Mouse (Mus musculus): ENCODE measurements around the gene Rgs19.

DNA sequence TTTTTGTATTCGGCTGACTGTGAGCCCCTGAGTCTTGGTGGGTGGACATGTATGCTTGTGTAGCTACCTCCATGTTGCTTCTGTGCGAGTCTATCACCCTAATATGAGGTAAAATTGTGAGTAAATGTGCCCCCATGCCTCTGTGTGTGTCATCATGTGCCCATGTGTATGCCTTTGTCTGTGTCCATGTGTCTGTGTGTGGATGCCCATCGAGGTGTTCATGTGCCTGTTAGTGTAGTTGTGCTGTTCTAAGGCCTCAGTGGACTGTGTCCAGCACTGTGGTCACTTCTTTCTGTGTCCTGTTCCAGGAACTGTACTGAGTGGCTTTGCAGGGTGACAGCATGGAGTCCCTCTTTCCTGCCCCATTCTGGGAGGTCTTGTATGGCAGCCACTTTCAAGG, 21.6 kb upstream of the Rgs19 start:
- no peak for TF ChIP-seq CTCF (IDR thresholded peaks at IDR 0.05; ENCODE audit: low read depth, low read length)
- no peak for TF ChIP-seq POLR2A (IDR thresholded peaks at IDR 0.05; ENCODE audit: extremely low read depth, insufficient read depth, low read length)

Data from liver, adult 2 months (tissue).